11 mouse cellular contexts compared by ENCODE assay signal in the genomic region with DNA sequence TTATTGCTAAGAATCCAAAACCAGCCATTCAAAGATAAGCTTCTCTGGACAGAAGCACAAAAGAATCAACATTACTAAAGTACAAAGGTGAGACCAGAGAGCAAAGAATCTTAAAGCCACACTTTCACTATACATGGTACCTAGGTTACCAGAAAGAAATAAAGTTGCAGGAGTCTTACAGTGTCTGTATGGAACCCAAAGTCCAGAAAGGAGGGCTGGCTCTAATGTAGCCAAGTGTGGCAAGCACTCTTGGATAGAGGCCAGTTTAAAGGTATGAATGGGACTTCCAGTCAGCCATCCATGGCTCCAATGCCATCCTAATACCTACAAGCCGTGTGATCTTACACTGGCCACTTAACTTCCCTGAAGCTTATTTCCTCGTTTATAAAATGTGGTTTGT.
"Had no signal": no experiment of that assay in that cellular context is flagged by ENCODE, and none has a peak within 500 bp of the region (broad histone marks: within the 10 kb centered on the region; RNA-seq: fewer than 3 reads in every experiment).

No protein-coding gene starts in this region.

- H3K4me3 ChIP-seq: limb, embryonic 10.5 days; liver, embryonic 12.5 days; lung, embryonic 15.5 days; midbrain, embryonic 13.5 days; myocyte; neural tube, embryonic 15.5 days had no signal

- H3K9ac ChIP-seq: hindbrain, embryonic 14.5 days; liver, embryonic 12.5 days; lung, embryonic 15.5 days; midbrain, embryonic 13.5 days; neural tube, embryonic 15.5 days had no signal

- H3K27ac ChIP-seq: hindbrain, embryonic 14.5 days; limb, embryonic 10.5 days; liver, embryonic 12.5 days; lung, embryonic 15.5 days; midbrain, embryonic 13.5 days; neural tube, embryonic 15.5 days had no signal

- DNase-seq: right cerebral cortex, adult 18-20 months; right cerebral cortex, postnatal 25 days; thymus, adult 18-20 months; thymus, postnatal 25 days had no signal

- H3K4me2 ChIP-seq: hindbrain, embryonic 14.5 days; liver, embryonic 12.5 days; lung, embryonic 15.5 days; midbrain, embryonic 13.5 days; neural tube, embryonic 15.5 days had no signal

- H3K4me1 ChIP-seq: liver, embryonic 12.5 days; lung, embryonic 15.5 days had no signal

- H3K9me3 ChIP-seq: limb, embryonic 10.5 days; liver, embryonic 12.5 days; lung, embryonic 15.5 days; midbrain, embryonic 13.5 days; neural tube, embryonic 15.5 days had no signal

- H3K36me3 ChIP-seq: limb, embryonic 10.5 days; liver, embryonic 12.5 days; lung, embryonic 15.5 days; midbrain, embryonic 13.5 days; neural tube, embryonic 15.5 days had no signal

- ATAC-seq: liver, embryonic 12.5 days; midbrain, embryonic 13.5 days had no signal

- H3K27me3 ChIP-seq: lung, embryonic 15.5 days; midbrain, embryonic 13.5 days; neural tube, embryonic 15.5 days had no signal
